Mouse (Mus musculus) frontal cortex, postnatal 14 days (tissue): ENCODE data around the gene Tigit.

Source experiments
- DNase-seq, 2 experiments: peaks; one replicate each; pipeline ENCODE4 v3.0.0; 2022; ENCODE audit warnings: low spot score in 2 of 2

Tigit gene

DNA sequence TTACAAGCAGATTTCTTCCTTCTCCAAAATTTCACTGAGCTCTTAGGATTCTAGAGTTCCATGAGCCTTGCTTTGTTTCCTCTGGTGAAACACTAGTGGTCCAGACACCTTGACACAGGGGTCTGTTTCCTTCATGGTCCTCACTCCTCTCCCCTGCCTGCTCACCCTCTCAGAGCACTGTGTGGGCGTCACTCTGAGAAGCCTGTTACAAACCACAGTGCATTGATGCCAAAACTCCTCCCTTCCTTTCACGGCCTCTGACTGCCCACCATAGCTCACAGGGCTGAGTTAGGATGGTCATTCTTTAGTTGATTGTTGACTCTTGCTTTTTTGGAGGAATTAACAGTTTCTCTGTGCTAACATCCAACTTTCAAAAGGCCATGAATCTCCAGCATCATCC is 43.6 kb downstream of the Tigit start:
- no peak for DNase-seq

DNA sequence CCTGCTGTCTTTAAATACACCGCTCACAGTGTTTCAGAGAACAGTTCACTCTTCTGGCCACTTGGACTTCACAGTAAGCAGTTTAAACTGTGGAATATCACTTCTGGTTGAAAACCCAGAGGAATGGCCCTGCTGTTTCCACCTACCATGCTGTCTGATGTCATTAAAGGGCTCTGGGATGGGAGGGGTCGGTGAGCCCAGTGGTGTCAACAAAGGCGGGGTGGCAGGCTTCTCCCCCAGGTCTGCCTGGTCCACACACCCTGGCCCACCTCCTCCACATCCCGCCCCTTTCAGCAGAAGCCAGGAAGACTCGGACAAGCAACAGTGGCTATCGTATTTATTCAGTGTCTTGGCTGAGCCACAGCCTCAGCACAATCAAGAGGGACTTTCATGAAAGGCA is 44.7 kb downstream of the Tigit start:
- no peak for DNase-seq

DNA sequence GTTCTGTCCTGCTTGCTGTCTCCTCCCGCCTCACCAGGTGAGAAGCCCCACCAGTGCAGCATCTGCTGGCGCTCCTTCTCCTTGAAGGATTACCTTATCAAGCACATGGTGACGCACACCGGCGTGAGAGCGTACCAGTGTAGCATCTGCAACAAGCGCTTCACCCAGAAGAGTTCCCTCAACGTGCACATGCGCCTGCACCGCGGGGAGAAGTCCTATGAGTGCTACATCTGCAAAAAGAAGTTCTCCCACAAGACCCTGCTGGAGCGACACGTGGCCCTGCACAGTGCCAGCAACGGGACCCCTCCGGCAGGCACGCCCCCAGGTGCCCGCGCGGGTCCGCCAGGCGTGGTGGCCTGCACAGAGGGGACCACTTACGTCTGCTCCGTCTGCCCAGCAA is 45.7 kb downstream of the Tigit start:
- no peak for DNase-seq

DNA sequence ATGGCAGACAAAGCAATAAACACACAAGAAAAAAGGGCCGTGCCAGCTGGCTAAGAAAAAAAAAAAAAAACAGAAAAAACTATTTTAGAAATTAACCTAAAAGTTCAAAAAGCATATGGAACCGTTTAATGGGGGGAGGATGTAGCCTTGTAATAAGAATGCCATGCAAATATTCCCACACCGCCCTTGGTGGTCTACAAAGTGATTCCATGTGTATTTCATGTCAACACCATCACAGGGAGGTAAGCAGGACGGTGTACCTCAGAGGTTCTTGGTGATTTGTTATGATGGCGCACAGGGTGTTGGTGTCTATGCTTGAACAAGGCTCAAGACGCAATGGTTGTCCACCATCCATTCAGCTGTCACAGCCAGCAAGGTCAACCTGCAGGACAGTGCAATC is 46.6 kb downstream of the Tigit start:
- no peak for DNase-seq

DNA sequence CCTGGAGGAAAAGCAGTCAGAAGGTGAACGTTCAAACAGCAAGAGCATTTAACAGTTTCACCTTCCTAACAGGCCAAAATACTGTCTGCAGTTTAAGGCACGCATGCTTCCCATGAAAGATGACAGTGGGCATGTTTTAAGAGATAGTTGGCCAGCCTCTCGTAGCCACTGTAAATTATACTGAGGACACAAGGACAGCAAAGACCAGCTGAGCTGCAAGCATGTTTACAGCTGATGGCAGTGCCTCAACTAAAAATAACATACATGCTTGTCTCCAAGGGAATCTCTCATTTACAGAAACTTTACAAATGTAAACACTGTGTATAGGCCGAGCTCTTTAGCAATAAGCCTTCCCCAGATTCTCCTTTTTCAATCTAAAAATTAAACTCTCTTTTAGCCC is 47.6 kb downstream of the Tigit start:
- no peak for DNase-seq

DNA sequence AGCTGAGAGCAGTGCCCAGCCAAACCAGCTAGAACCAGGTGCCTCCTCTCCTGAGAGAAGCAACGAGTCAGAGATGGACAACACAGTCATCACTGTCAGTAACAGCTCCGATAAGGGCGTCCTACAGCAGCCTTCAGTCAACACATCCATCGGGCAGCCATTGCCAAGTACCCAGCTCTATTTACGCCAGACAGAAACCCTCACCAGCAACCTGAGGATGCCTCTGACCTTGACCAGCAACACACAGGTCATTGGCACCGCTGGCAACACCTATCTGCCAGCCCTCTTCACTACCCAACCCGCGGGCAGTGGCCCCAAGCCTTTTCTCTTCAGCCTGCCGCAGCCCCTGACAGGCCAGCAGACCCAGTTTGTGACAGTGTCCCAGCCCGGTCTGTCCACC is 53.6 kb downstream of the Tigit start:
- no peak for DNase-seq

DNA sequence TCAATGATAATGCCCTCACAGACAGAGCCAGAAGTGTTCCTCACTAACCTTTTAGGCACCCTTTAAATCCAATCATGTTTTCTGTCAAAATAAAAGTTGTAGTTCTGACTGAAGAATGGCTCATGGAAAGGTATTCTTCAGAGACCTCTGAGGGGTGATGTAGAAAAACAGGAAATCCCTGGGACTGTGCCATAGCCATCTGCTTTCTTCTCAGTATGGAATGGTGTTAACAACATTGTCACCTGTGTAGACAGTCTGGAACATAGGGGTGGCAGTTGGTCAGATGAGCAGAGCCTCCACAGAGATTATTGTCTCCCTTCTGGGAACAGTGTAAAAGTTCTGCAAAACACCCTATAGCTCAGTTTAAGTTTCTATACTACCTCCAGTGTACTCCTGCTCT is 55.9 kb downstream of the Tigit start:
- DNase-seq: no peak

DNA sequence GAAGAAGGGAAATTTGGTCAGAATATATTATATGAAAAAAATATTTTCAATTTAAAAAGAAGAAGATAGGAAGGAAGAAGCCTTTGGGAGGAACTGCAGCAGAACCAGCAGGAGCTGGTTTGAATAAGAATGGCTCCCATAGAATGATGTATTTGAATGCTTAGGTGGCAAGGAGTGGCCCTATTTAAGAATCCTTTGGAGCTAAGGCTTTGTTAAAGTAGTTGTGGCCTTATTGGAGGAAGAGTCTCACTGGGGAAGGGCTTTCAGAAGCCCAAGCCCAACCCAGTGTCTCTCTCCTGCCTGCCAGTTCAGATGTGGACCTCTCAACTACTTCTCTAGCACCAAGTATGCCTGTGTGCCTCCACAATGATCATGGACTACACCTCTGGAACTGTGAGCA is 56.9 kb downstream of the Tigit start:
- DNase-seq: no peak

DNA sequence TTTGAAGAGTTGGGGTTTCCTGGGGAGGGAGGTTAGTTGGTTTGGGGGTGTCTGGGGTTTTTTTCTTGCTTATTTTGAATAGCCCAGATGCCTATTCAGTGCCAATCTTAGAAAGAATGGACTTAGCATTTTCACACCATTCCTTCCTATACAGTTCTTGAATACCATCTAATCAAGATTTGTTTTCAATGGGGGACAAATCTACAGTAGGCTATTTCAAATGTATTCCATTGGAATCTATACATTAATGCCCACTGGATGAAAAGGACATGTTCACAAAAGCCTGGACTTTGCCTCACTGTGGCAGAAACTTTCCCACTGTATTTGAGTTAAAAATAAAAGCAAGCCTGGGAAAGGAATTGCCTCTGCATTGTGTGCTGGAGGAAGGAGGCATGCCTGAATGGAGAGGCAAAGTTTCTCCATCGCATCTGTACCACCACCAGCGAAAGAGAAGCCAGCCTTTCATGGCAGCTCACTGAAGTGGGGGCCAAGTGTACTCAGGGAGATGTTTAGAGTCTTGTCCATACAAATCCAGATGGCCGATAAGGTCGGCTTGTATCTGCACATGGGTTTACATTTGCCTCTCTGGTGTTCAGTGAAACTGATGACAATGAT is 59.4 kb downstream of the Tigit start:
- no peak for DNase-seq

DNA sequence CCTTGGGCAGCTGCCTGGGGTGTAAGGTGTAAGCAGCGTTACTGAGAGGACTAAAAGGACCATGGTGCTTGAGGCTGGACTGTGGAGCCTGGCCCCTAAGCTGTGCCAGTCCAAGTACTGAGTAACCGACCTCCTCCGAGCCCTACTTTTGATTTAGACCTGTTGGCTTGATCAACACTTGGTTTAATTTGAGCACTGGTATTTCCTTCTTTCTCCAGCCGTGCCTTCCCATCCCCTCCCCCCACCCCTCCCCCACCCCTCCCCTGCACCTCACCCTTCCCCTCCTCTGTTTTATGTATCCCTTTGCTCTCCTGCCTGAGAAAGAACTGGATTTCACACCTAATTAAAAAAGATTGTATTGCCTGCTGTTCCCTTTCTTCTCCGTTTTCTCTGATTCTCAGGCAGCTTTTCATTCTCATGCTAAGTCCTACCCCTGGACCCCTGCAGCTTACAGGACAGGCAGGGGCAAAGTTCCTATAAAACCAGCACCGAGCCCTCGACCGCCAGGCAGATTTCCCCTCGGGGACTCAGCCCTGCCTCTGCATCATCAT is 60.3 kb downstream of the Tigit start:
- no peak for DNase-seq

DNA sequence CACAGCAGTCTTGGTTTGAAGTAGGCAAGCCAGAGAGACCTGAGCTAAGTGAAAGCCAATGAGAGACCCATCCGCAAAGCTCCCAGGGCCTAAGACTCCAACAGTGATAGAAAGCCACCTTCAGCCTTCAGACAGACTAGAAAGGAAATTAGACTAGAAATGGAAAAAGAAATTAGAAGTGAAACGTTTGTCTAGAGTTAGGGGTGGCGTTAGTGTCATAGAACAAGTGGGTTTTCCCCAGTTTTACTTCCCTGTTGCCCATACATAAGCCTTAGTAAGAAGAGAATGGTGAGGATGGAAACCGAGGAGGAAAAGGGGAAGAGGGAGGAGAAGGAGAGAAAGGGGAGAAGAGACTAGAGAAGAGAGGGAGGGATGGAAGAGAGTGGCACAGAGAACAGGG is 61.4 kb downstream of the Tigit start:
- DNase-seq: no peak

DNA sequence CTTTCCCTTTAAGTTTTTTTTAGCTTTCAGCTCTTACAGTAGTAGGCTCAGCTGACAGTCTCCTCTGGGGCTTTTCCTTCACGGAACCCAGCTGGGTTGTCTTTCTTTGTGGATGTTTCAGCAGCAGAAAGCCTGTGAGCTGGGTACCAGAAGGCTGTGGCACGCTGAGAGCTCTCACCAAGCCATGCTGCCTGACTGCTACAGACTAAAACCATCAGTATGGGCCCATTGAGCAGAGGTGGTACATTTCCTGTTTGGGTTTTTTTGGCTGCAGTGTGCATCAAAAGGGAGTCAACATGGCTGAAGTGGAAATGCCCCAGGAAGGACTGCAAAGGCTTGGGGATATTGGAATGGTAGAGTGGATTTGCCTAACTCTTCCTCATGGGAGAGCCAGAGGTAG is 64.2 kb downstream of the Tigit start:
- no peak for DNase-seq
